Mouse (Mus musculus) spleen, postnatal 4 days (tissue): ENCODE results near the gene Fmo2.
A peak's percentile ranks its signal among the peaks of the same experiment; 100 is the strongest.

Source experiments
- DNase-seq, 2 experiments: peaks; one replicate each; pipeline ENCODE4 v3.0.0; 2022; ENCODE audit warnings: low spot score in 2 of 2

Gene Fmo2

DNA sequence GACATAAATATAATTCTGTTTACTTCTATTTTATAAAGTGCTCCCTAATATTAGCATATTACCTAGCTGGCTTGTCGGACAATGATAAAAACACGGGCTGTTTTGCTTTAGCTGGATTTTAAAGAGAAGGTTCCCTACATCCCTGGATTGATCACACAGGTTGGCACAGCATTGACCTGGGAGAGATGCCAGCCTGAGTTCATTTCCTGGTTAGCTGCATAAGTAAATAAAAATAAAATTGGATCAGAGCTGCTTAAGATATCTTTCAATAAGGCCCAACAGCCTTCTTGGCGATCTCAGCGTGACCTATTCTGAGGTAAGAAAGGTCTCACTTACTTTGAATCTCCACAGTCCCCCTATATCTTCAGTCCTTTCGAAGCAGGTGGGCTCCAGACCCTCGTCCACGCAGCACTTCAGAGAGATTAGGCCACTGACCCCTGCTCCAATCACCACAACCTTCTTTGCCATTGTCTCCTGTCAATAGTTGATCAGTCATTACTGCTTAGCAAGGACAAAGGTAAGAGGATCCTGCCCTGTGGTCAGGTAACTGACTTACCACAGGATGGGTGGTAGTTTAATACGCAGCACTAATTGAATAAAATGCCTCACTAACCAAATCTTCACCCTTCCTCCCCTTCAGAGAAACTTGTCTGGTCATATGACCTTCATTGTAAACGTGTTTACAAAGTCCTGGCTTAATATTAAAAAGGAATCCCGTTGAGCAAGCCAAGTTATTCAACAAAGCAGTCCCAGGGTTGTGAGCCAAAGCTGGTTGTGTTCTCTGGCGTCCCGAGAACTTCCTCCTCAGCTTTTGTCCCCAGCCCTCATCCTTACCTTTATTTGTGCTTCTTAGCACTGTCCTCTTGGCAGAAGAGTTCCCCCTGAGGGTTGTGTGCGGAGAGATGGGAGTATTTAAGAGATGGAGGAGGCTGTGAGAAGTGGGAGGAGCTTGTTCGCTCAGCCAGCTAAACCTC lies at the start of gene Fmo2:
Fmo2 (minus strand) TSS at position 889 of the 974 bp plus-strand sequence.
- no peak for DNase-seq

DNA sequence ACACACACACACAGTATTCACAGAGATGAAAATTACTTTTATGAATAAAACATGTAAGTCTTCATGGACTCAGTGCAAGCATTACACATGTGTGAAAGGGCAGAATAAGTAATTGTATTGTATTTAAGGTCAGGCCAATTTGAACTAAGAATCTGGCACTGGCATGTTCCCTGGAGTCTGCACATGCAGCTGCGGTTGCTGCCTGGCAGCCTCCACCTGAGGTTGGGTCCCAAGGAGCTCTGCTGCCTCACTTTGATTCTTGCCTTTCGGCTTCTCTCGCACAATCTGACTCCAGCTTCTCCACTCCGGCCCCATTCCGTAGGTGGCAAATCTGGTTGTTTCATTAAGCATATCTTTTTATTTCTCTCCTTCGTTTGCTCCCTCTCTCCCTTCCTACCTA lies 49.4 kb upstream of the Fmo2 start:
- no peak for DNase-seq

DNA sequence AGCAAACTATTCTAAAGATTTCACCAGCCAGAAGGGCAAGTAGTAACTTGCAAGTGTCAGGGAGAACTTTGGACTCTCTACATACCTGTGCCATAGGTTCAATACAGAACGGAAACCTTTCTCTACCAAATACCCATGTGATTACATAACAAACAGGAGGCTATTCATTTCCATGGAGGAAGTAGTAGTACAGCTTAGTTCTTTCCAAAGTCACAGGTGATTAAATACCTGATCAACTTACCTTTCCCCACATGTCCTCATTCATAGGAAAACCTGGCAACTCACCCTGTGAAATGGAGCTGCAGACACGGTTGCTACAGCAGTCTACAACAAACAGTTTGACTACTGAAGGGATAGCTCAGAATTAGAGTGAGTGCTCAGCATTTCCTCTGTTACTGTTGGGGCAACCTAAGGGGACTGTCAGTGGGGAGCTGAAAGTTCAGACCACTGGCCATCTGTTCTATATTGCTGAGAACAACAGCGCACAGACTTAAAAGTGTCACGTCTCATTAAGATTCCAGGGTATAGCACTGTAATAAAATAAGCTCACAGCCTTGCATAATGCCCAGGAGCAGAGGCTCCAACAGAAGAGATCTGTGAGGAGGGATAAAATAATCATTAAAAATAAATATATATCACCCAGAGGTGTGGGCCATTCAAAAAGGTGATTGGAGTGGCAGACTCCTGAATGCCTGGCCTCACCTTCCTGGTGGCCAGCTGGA lies 48.5 kb upstream of the Fmo2 start:
- no peak for DNase-seq

DNA sequence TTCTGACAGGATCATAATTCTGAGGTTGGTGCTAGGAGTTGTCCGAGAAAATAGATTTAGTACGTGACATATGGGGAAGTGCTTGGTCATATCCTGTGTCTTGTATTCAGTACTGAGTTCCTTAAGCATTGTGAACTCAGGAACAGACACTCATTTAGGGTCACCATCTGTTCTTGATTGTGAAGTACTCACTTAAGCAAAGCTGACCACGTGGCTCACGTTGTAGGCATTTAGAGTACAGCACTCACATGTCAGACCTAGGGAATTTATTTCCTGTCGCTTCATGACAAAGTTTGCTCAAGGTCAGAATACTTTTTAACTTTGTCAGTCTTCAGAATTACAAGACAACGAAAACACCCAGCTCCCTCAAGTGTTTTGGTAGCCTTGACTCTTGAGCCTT lies 45.2 kb upstream of the Fmo2 start:
- no peak for DNase-seq

DNA sequence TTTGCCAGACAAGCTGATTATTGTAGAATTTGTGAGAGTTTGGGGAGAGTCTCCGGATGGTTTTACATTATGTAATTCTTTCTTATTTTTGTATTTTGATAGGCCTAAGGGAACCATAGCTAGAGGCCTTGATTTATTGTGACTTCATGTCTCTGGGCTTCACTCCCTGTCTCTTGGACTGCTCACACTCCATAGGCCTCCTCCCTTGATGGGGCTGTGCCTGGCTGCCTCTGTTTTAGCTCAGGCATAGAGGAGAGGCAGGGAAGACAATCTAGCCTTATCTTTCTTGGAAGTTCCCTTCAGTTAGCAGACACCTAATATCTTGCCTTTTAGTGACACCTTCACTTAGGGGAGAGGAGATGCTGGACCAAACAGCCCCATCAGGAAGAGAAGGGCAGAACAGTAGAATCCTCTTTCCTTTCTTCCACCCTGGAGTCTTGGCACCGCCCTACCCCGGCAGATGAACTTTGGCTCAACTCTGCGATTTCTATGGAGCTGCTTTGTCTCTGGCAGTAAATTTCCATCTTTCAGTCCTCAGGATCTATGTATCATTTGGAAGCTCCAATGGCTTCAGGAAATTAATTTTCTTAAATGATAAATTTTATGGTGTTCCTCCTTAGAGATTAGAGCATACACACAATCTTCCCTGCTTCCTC lies 40.3 kb upstream of the Fmo2 start:
- DNase-seq: no peak

DNA sequence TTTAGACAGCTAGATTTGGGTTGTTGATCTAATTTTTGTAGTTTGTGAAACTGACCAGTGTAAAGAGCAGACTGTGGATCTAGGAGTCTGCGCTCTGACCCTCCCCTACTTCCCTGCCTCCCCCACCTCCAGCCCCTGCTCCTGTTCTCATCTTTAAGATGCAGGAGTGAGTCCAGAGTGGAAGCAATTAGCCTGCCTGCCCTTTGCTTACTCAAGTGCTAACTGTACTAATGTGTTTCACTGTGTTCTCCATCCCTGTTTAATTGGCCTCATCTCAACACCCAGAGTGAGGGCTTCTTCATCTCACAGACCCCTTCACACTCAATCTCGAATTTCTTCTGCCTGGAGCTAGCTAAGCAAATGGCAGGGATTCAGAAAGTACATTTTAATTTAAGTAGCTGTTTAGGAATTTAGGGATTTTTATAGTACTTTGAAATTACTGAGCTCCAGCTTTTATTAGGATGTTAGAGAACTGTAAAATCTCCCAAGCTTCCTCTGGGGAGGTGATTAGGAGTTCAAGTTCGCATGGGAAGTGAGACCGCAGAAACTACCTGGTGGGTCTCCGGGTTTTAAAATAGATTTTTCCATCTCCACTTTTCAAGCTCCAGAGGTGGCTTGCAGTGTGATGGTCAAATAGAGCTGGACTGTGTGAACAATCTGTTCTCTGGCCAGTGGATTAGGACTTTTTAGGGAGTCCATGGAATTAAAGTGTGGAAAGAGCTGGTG lies 39.6 kb upstream of the Fmo2 start:
- DNase-seq: no peak

DNA sequence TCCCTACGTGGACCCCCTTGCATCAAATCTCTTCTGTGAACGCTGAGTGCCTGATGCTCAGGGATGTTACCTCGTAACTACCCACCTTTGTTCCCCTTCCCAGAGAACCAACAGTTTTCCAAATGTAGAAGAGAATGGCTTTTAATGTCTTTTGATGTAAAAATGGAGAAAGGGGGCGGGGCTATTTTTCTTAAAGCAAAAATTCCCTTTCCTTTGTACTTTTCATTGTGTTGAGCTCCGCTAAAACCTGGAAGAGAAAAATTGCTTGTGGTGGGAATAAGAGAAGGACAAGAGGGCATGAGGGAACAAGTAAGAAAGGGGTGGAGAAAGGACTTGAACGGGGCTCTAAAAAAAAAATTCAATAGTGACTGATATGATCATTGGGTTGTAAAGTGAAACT lies 38.9 kb upstream of the Fmo2 start, which contains the start of gene Fmo6:
Fmo6 (minus strand) TSS at position 101 of the 400 bp plus-strand sequence.
- DNase-seq: no peak

DNA sequence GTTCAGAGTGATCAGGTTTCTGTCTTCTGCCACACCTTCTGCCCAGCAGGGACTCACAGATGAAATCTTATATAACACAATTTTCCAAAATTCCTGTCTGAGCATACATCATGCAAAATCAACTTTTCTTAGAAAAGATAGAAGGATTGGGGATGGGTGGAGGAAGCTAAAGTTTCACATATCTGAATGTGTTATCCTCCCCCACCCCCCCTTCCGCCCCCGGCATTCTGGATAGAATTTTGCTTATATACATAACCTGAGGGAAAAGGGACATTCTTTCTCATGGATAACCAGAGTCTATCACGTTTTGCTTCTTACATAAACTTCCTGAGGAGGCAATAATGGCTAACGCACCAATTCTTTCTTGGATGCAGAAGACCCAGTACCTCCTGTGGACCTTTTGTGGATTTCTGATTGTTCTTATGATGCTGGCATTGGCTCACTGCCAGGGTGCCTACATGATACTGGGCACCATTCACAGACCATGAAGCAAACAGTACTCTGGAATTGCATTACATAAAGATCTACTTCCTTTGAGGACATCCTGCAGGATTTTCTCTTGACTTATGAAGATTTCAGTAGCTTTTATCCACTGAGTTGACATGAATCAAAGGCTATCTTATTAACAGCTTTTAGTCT lies 36.0 kb upstream of the Fmo2 start:
- no peak for DNase-seq

DNA sequence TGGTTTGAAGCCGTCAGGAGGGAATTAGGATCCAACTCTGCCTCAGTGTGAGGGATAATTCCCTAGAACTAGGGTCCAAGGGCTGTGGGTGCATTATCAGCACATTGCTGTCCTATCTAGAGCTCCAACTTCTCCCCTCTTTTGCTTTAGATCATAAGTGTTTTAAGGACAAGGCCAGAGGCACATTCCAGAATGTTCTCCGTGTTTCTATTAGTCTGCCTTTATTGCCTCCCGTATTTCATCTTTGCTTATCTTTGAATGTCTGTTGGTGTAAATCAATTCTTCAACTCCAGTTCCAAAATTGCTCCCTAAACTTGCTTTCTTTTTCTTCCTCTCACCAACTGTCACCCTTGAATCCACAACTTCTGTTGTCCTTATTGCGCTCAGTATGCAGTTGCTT lies 33.9 kb upstream of the Fmo2 start:
- no peak for DNase-seq

DNA sequence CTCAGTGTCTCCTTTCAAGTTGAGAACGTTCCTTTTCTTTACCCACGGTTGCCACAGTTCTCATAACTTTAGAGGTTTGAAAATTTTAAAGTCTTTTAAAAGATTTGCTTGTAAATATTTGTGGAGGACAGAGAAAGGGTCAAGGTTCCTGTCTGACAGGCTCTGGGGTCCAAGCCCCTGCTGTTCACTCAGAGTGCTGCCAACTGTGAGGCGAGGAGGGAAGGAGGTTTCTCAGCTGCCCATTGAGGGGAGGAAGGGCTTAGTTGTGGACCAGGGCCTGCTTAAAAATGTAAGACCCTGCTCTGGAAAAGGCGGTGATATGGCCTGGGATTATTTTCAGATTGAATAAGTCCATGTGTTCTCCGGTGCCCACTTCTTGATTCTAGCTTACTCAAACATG lies 33.4 kb upstream of the Fmo2 start:
- DNase-seq: no peak

DNA sequence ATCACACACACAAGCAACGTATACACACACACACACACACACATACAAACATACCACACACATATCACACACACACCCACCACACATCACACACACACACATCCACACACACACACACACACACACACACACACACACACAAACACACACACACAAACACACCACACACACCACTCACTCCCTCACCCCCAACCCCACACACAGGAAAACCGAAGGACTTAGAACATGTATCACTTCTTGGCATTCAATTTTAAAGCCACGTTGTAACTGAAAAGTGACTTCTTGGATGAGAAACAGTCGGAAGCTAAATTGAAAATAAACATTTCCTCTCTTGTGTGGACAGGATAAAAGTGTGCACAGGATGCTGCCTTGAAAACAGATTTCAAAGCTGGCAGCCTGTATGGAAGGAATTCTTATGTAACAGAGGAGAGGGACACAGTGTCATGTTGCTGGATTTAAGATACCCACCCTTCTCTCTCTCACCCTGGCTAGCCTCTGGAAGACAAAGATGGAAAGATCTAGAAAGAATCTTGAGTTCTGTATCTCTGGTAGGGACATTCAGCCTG lies 32.9 kb upstream of the Fmo2 start:
- no peak for DNase-seq

DNA sequence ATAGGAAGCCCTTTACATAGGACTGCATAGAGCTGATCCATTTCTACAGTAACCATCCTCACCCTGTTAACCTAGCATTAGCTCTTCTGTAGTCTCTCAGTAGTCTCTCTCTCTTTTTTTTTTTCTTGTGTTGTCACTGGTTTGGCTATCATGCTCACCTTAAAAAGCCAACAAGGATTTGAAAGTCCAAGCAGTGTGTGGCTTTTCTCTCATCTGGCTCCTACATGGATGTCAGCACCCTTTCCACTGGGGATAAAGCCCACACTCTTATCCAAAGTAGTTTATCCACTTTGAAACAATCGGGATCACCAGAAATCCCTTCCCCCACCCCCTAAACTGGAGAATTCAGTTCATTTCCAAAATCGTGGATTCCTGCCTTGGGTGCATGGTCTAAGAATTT lies 32.1 kb upstream of the Fmo2 start:
- DNase-seq: no peak

DNA sequence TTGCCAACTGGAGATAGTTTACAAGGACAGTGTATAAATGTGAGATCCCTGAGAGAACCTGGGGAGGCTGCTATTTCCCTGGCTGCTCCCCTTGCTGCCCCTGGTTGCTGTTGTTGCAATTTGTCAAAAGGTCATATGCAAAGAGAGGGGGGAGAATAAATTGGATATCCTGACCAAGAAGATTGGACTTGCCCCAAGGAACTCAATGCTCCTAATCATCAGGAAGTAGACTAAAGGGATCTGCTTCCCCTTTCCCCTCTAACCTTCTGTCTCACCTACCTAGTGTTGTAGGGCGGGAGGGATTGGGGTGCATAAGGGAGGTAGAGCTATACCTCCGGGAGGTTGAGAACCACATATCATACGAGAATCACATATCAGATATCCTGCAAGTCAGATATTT lies 30.6 kb upstream of the Fmo2 start:
- DNase-seq: no peak

DNA sequence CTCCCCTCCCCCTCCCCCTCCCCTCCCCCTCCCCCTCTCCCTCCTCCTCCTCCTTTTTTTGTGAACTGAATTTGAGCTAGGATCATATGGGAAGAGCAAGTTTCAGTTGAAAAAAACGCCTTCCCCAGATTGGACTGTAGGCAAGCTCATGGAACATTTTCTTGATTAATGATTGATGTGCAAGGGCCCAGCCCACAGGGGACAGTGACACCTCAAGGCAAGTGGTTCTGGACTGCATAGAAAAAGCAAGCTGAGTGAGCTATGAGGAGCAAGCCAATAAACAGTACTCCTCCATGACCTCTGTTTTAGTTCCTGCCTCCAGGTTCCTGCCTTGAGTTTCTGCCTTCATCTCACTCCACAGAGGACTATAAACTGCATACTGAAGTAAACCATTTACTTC lies 26.6 kb upstream of the Fmo2 start:
- DNase-seq: no peak

DNA sequence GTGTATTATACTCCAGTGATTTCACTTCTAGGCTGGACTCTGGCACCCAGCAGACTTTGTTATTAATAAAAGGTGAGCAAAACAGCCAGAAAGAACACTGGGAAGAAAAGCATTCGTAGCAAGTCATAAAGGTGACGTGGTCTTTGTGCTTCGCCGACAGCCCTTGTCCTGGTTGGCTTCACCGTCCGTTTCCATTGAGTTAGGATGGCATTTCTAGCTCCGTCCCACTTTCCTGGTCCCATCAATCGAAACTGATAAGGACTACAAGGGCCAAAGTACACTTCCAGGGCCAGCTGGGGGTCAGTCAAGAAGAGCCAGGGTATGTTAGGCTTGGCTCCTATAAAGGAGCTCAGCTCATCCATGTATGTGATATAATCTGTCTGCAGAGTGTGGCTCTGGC lies 18.1 kb upstream of the Fmo2 start:
- DNase-seq: no peak

DNA sequence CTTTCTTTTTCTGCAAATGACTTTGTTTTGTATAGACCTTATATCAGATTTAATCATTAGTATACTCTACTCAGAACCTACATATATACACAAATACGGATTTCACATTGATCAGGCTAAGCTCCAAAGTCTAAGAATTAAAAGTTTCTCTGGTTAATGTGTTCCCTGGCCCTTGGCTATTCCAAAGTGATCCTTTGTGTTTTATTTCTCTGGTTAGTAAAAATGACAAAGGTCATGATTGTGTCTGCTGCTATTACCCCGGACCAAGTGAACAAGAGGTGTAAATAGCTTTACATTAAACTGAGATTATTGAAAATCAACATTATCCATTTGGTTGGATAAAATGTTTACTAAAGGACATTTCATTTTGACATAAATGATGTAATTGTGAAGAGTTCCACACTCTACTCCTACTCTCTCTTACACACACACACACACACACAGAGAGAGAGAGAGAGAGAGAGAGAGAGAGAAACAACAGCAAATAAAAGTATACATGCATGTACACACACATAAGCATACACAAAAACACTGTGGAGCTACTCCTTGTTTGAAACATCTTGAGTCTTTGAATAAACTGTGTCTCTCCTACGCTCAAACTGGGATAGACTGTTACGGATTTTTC lies 16.5 kb upstream of the Fmo2 start:
- DNase-seq: no peak

DNA sequence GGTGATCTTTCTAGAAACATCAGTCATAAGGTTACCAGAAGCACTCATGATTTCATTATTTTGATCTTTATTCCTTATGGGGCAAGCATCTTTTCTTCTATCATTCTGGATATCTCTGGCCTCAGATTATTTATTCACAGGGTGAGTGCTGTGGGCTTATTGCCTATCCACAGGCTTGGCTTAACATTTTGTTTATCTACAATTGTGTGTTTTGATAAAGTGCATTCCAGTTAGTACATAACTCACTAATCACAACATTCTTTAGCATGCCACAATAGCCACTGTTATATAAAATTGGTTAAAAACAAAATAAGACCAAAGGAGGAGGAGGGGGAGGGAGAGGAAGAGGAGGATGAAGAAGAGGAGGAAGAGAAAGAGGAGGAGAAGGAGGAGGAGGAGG lies 13.6 kb upstream of the Fmo2 start:
- no peak for DNase-seq

DNA sequence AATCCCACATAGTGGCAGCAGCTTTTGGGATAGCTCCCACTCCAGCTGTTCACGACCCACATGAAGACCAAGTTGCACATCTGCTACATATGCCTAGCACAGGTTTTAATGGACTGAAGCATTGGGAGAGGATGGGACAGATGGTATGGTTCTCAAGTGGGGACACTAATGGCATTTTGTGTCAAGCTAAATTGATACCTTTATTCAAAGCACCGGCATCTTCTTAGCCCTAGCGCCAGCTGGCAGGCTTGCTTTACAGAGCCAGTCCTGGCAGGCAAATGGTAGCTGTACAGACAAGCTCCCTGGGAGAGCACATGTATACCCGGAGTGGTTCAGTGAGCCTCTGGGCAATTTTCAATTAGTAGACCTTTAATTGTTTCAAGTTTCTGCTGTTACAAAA lies 3.4 kb upstream of the Fmo2 start:
- DNase-seq: no peak

DNA sequence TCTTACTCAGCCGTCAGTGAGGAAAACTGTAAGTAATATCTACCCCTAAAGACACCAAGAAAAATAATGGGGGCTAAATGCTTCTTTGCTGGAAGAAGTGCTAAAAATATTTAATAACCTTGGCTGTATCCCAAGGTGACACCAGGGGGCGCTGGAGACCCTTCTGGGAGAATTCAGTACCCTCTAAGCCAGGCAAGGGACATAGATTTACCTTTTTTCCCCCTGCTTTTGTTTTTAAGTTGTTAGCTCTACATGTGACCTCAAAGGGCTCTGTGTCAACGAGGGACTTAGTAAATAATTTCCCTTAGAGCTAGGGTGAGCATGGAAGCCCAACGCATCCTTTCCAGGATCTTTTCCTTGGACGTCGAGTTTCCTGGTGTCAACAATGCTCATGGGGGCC lies 2.6 kb downstream of the Fmo2 start:
- DNase-seq: peak; percentile 36 to 75

DNA sequence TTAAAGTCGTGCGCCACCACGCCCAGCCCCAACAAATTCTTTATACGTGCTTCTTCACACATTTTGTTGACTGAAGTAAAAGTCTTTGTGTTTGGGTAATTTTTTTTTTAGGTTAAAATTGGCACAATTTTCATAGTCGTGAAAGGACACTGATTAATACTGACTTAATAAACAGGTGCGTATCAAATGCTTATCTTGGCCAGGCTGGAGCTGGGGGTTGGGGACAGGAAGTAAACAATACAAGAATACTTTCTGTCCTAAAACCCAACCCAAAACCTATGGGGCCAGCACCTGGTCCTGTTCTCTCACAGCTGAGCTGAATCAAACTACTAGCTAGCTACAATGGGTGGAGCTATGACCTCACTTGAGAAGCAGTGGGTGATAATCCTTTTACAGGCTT lies 5.5 kb downstream of the Fmo2 start:
- DNase-seq: no peak
